Mouse (Mus musculus) liver, embryonic 14.5 days (tissue): Measurements from ENCODE around the gene Prkn. TPM values are rescaled to one million over a fixed set of nuclear protein-coding genes. Genes with fewer than 3 reads are reported as not detected.

ENCODE experiments used
- ATAC-seq: fragments of 200-750 bp; cut with Nextera tagmentation; 2 replicates; pipeline ENCODE4 v1.8.0; 2017; ENCODE audit warnings: moderate number of reproducible peaks, mild to moderate bottlenecking, moderate library complexity; ENCODE audit not compliant: insufficient read depth
- DNase-seq, 3 experiments: peaks; one replicate each; pipeline ENCODE4 v3.0.0-alpha.2; 2012 to 2013; ENCODE audit warnings: low read depth in 3 of 3, low spot score in 3 of 3
- H3K27ac ChIP-seq: fragments of 300-500 bp; sonication (generic); 2 replicates; pipeline ENCODE4 v1.5.1; 2014; ENCODE audit warnings: moderate library complexity, mild to moderate bottlenecking, control low read depth, inconsistent platforms
- H3K27me3 ChIP-seq: fragments of 300-500 bp; sonication (generic); 2 replicates; pipeline ENCODE4 v1.6.1; 2014; ENCODE audit warnings: mild to moderate bottlenecking, low read length, moderate library complexity; ENCODE audit not compliant: control insufficient read depth, insufficient read depth
- H3K36me3 ChIP-seq: fragments of 300-500 bp; sonication (generic); replicated peaks from 2 replicates; pipeline ENCODE4 v1.6.1; 2014; ENCODE audit warnings: low read depth; ENCODE audit not compliant: control insufficient read depth, insufficient read depth
- H3K4me1 ChIP-seq, 2 experiments: fragments of 200-500 bp in 1 of 2; fragments of 300-500 bp in 1 of 2; sonication (generic) in 1 of 2; replicated peaks; 2 replicates each; pipeline ENCODE4 v1.6.1; 2012 to 2014; ENCODE audit warnings: antibody characterized with exemption in 1 of 2, inconsistent platforms in 1 of 2, low read length in 1 of 2; ENCODE audit not compliant: control insufficient read depth in 2 of 2, insufficient read depth in 2 of 2
- H3K4me2 ChIP-seq: fragments of 300-500 bp; sonication (generic); 2 replicates; pipeline ENCODE4 v1.6.1; 2014; ENCODE audit warnings: low read depth, mild to moderate bottlenecking, control low read depth, moderate library complexity
- H3K4me3 ChIP-seq, 2 experiments: fragments of 200-500 bp in 1 of 2; fragments of 300-500 bp in 1 of 2; sonication (generic) in 1 of 2; 2 replicates each; pipeline ENCODE4 v1.5.1; 2012 to 2014; ENCODE audit warnings: low read depth in 2 of 2, low read length in 2 of 2, mild to moderate bottlenecking in 2 of 2, control low read depth in 1 of 2, inconsistent platforms in 1 of 2, moderate library complexity in 1 of 2; ENCODE audit not compliant: insufficient read depth in 1 of 2
- H3K9ac ChIP-seq: fragments of 300-500 bp; sonication (generic); replicated peaks from 2 replicates; pipeline ENCODE4 v1.6.1; 2014; ENCODE audit warnings: mild to moderate bottlenecking, control low read depth, moderate library complexity
- H3K9me3 ChIP-seq: fragments of 300-500 bp; sonication (generic); 2 replicates; pipeline ENCODE4 v1.6.1; 2016; ENCODE audit warnings: low read length, mixed read lengths; ENCODE audit not compliant: control insufficient read depth
- CTCF ChIP-seq: IDR thresholded peaks from 2 replicates; pipeline ENCODE4 v1.5.1; 2016; ENCODE audit warnings: antibody characterized with exemption, low read depth, control low read depth
- EP300 ChIP-seq: IDR thresholded peaks from 2 replicates; pipeline ENCODE4 v1.6.1; 2016; ENCODE audit warnings: antibody characterized with exemption, low read depth
- WGBS: fragments of 180-500 bp; shearing (Covaris S2); extraction: QIAGEN DNeasy Blood & Tissue Kit; methylation state at CpG from one replicate; pipeline ENCODE4 v1.1.7; 2014; ENCODE audit not compliant: insufficient replicate concordance; 5-methylcytosine and 5-hydroxymethylcytosine counted together
- polyA plus RNA-seq, 2 experiments: library from polyadenylated mRNA; depleted of rRNA in 1 of 2; stranded (reverse) in 1 of 2; unstranded in 1 of 2; fragments of >200 nt; fragmentation: Nextera tagmentation in 1 of 2; extraction: Ambion mirVana in 1 of 2; gene quantifications; 2 replicates each; pipeline versions ENCODE4 v1.2.1 to v1.2.3; 2012 to 2014

Gene Prkn
- polyA plus RNA-seq, 2 experiments = 0.17 to 0.61 TPM

DNA sequence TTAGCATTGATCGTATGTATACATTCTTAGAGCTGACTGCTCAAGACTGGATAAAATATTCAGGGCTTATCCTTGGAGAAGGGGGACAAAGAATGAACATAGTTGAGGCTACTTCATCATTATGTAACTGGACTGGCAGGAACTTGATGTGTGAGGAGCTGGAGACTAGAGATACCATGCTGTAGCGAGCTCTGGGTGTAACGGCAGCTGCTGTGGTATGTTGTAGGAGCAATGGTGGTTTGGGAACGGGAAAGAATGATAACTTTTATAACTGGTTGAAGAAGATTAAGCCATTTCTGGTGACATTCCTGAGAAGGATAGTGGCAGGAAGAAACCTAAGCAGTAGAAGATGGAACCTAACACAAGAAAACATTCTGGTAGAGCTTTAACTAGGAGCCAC, 675.4 kb downstream of the Prkn start:
- no peaks in the 10 kb centered on the region for H3K4me1 ChIP-seq
- H3K4me2 ChIP-seq = no peak overlapping the region
- ATAC-seq = no peak
- H3K9ac ChIP-seq = no peak overlapping the region
- TF ChIP-seq CTCF = no peak
- no peak for TF ChIP-seq EP300
- 39% methylated on average over 4 of the region's 4 CpGs for WGBS
- H3K27me3 ChIP-seq = no peaks in the 10 kb centered on the region
- no peak for DNase-seq
- no peak overlapping the region for H3K4me3 ChIP-seq
- H3K27ac ChIP-seq = no peak overlapping the region
- H3K9me3 ChIP-seq = no peaks in the 10 kb centered on the region
- H3K36me3 ChIP-seq = no peaks in the 10 kb centered on the region

DNA sequence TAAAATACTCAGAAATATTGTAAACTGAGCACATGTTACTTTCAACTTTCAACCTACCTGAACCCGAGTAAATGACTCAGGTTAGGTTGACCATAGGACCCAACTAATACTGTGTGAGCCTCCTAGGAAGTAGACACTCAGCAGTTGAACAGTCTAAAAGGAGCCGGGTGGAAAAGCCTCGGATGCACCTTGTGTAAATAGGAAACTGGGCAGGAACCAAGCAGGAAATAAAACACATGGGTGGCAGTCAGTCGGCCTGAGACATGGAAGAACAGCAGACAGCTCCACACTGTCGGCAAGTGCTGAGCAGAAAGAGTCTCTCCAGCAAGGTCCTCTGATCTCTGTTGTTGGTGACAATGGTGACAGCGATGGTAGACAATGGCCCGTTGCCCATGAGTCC, 676.0 kb downstream of the Prkn start:
- no peak for ATAC-seq
- H3K4me2 ChIP-seq = no peak overlapping the region

DNA sequence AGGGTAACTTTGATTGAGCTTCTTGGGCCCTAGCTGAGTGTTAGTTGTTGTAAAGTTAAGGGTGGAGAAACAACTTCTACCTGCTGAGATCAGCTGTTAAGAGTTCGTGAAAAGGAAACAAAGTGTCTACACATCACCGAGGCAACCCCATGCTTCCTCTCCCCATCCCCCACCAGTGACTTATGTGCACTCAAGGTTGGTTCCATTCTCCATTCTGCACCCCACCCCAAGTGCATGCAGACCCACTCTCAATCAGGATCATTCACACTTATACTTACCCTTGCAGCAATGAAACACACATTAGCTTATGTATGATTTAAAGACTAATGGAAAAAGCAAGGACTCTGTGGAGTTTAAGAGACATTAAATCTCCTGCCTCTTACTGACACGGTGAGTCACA, 691.9 kb downstream of the Prkn start:
- ATAC-seq (no peak), DNase-seq (no peak)
- Histone ChIP-seq H3K4me2 (no peak overlapping the region), H3K9me3 (no peaks in the 10 kb centered on the region), H3K4me1 (no peaks in the 10 kb centered on the region), H3K36me3 (no peaks in the 10 kb centered on the region), H3K4me3 (no peak overlapping the region), H3K9ac (no peak overlapping the region), H3K27ac (no peak overlapping the region), H3K27me3 (no peaks in the 10 kb centered on the region)
- WGBS = 43% methylated on average over 3 of the region's 3 CpGs
- TF ChIP-seq CTCF (no peak), EP300 (no peak)

More for the DNA sequence above, 676.0 kb downstream of the Prkn start:
- Histone ChIP-seq H3K9me3 (no peaks in the 10 kb centered on the region), H3K27me3 (no peaks in the 10 kb centered on the region), H3K36me3 (no peaks in the 10 kb centered on the region), H3K4me3 (no peak overlapping the region), H3K9ac (no peak overlapping the region), H3K4me1 (no peaks in the 10 kb centered on the region), H3K27ac (no peak overlapping the region)
- TF ChIP-seq EP300 (no peak), CTCF (no peak)
- 55% methylated on average over 7 of the region's 7 CpGs for WGBS
- DNase-seq = no peak

DNA sequence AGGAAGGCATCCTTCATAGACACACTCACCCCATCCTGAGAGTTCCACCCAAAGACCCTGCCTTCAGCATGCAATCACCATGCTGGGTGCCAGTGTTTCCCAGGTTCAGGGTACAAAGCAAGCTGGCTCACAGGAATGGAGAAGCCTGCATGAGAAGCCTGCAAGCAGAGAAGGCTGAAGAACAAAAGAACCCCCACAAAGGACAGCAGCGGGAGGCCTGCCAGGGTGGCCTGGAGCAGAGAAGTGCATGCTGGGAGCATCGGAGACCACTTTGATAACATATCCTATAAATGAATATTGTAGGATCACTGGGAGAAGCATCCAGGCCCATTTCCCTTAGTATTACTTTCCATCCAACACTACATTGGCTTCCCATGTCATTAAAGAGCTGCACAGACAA, 692.6 kb downstream of the Prkn start:
- H3K4me3 ChIP-seq = no peak overlapping the region
- H3K4me1 ChIP-seq = no peaks in the 10 kb centered on the region
- H3K27me3 ChIP-seq = no peaks in the 10 kb centered on the region
- H3K36me3 ChIP-seq = no peaks in the 10 kb centered on the region
- WGBS = 67% methylated on average over 2 of the region's 2 CpGs
- no peak overlapping the region for H3K9ac ChIP-seq
- no peak overlapping the region for H3K27ac ChIP-seq
- no peaks in the 10 kb centered on the region for H3K9me3 ChIP-seq
- H3K4me2 ChIP-seq = no peak overlapping the region
- TF ChIP-seq CTCF (no peak), EP300 (no peak)
- ATAC-seq = no peak
- DNase-seq = no peak

DNA sequence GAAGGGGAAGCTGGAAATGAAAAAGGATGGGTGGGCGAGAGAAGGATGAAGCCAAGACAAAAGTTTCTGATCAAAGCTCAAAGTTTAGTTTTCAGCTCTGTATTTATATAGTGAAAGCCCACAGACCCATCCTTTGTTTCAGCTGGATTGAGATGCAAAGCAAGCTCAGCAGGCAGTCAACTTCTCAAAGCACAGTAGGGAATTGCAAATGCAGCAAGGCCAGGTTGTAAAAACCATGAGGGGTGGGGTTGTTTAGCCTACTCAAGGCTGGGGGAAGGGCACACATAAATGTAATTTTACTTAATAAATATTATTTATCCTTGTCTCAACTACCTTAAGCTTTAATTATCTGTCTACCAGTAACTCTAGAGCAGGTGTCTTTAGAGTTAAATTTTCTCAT, 693.7 kb downstream of the Prkn start:
- H3K27me3 ChIP-seq = no peaks in the 10 kb centered on the region
- no peak overlapping the region for H3K27ac ChIP-seq
- H3K9ac ChIP-seq = no peak overlapping the region
- no peaks in the 10 kb centered on the region for H3K4me1 ChIP-seq
- ATAC-seq (no peak), DNase-seq (no peak)
- H3K4me2 ChIP-seq = no peak overlapping the region
- H3K4me3 ChIP-seq = no peak overlapping the region
- no peaks in the 10 kb centered on the region for H3K36me3 ChIP-seq
- TF ChIP-seq EP300 (no peak), CTCF (no peak)
- 42% methylated on average over 1 of the region's 1 CpGs for WGBS
- no peaks in the 10 kb centered on the region for H3K9me3 ChIP-seq
